Mouse (Mus musculus) heart, postnatal 10 days (tissue): ENCODE results near the gene Actg1. TPM values are rescaled to one million over a fixed set of nuclear protein-coding genes. Genes with fewer than 3 reads are reported as not detected.
"Not testable (repeated sequence)": the region's sequence is repeated elsewhere in the genome, so short reads cannot be mapped to it uniquely, and the experiment has no call there.

Experiments used
- DNase-seq, 2 experiments: peaks; one replicate each; pipeline ENCODE4 v3.0.0; 2021
- intact Hi-C: fragments of 180-260 bp; cut with DNase I; formaldehyde crosslinking; loops from one replicate; pipeline ENCODE4 v1.15.1; 2025
- total RNA-seq, 2 experiments: library from RNA; stranded (reverse); gene quantifications; 2 replicates each; pipeline ENCODE4 v1.2.3; 2021

The Actg1 gene
- total RNA-seq, 2 experiments from 2014 or later, result 691 to 703 TPM

DNA sequence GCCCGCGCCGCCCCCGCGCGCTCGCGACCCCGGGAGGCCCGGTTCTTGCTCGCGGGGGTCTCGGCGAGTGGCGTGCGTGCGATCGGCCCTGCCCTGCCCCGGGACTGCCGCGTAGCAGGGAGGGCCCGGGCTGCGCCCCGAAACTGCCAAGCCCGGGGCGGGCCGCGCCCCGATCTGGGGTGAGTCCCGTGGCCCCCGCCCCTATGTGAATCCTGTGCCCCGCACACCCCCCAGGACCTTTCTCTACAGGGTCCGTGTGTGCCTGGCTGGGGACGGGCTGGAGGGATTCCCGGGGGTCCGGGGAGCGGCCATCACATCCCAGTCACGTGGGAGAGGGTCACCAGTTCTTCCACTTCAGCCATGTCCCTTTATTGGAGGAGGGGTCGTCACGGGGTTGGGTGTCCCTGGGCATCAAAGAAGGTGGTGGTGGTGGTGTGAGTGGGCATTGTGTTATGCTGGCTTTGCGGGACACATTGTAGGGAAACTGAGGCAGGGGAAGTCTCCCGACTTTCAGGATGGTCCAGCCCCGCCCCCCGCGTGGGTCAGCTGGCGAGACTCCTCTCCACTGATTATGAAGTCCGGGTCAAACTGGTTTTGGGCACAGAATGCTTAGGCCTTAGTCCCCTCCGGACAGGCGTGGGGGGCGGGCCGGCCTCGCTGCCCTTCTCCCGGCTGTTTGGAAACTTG is 485 bp upstream of the Actg1 start:
- DNase-seq, result peak; percentile 78 to 83
- intact Hi-C loops, result loop anchor here (2.0 kb wide), 1 partner anchor 116 kb away; the partner anchor contains the start of gene Bahcc1

DNA sequence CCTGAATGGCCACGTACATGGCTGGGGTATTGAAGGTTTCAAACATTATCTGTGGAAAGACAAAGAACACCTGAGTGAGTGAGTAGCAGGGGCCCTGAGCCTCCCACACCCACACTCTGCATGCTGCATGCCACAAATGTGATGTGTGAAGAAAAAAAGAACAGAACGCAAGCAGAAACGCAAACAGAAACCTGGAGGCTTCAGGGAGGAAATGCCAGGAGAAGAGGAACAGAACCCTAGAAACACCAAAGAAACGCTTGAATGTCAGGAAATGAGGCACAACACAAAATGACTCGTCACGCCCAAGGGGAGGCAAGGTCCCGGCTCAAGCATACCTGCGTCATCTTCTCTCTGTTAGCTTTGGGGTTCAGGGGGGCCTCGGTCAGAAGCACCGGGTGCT is 1.0 kb downstream of the Actg1 start:
- peak; percentile 46 to 55 for DNase-seq
- intact Hi-C loops, result no loop called here

DNA sequence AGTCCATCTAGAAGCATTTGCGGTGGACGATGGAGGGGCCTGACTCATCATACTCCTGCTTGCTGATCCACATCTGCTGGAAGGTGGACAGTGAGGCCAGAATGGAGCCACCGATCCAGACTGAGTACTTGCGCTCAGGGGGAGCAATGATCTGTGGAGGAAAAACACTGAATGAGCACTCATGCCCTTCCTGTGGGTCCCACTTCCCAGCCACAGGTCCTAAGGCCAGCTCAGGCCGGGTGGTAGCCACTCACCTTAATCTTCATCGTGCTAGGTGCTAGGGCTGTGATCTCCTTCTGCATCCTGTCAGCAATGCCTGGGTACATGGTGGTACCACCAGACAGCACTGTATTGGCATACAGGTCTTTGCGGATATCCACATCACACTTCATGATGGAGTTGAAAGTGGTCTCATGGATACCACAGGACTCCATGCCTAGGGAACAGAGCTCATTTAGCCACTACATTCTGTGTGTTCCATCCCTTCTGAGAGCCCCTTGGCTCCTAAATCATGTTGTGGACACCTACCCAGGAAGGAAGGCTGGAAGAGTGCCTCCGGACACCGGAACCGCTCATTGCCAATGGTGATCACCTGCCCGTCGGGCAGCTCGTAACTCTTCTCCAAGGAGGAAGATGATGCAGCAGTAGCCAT is 1.8 kb downstream of the Actg1 start:
- peak; percentile 28 to 33 for DNase-seq
- intact Hi-C loops, result not testable (repeated sequence)

DNA sequence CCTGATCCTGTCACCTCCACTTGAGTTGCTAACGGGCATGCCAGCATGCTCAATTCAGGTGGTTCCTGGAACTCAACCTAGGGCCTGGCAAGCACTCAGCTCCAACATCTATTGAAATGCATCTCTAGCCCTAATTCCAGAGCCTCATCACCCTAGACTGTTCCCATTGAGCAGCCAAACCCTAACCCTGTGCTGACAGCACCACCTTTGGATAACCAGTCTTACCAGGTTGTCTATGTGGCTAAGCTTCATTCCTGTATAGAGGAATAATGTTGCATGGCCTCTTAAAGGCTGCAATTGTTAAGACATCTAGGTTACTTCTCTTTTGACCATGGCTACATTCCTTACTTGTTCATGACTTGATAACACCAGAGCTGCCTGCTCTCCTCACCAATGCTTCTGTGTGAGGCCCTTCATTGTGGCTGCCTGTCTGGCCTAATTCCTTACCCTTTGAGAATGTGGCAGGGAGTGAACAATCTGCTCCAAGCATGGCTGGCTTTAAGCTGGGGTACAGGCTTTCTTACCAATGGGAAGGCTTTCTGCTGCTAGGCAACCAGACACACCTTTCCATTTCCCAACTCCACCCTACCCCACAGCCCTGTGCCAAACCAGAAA is 3.2 kb downstream of the Actg1 start:
- intact Hi-C loops, result no loop called here
- peak in 1 of 2 experiments; percentile 43 for DNase-seq

DNA sequence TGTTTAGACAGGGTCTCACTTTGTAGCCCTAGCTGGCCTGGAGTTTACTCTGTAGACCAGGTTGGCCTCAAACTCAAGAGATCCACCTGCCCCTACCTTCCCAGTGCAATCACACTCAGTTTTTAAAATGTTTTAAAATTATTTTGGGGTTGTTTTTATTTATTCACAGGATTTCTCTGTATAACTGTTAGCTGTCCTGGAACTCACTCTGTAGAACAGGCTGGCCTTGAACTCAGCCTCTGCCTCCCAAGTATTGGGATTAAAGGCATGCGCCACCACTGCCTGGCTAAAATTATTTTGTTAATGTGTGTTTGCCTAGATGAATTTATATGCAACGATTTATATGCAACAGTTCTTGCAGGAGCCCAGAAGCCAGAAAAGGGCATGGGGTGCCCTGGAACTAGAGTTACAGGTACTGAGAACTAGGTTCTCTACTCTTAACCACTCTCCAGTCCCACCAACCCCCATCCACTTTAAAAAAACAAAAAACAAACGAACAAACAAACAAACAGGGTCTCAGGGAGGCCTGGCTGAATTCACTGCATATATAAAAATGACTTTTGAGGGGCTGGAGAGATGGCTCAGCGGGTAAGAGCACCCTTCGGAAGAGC is 3.9 kb downstream of the Actg1 start:
- intact Hi-C loops, result no loop called here

DNA sequence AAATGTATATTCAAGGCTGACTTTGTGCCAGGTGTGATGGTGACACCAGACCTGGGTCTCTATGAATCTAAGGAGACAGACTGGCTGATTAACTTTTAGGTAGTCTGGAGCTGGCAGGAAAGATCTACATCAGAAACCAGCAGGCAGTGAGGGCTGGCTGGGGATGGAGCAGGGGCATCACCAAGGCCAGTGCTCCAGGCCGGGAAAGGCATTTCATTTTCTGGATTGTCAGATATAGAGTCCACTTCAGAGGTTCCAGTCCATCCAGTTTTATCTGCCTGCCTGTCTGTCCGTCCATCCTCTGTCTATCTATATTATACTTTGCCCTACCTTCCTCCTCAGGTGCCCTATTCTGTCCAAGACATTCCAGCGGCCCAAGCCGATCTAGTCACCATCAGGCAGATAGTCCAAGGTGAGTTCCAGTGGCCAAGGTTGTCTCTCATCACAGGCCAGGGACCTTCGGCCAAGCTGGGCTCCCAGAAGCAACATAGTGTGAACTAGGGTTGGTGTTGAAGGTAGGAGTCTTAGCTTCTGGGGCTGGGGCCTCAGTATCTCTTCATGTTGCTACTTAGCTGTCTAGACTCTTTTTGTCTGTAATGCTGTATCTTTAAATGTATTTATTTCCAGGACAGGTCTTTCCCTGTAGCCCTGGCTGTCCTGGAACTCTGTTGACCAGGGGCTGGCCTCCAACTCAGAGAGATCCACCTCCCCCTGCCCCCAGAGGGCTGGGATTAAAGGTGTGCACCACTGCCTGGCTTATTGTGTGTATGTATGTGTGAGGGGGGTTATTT is 4.6 kb downstream of the Actg1 start:
- peak; percentile 38 to 61 for DNase-seq
- intact Hi-C loops, result no loop called here

More for the DNA sequence above, 3.9 kb downstream of the Actg1 start:
- DNase-seq, result no peak

DNA sequence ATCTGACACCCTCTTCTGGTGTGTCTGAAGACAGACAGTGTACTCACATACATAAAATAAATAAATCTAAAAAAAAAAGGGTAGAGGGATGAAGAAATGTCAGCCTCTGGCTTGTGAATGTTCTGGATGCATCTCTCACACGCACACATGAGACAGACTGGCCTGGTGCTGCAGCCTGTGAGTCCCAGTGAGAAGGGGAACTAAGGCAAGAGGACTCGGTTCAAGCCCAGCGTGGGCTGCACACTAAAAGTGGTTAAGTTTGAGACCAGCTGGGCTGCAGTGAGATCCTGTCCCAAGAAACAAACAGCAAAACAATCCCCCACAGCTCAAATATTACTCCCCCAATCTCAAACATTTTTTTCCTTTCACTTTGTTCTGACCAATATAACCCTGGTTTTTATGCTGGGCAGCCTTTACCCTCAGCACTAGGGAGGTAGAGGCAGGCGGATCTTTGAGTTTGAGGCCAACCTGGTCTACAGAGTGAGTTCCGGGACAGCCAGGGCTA is 5.6 kb downstream of the Actg1 start:
- intact Hi-C loops, result no loop called here
- no peak for DNase-seq

DNA sequence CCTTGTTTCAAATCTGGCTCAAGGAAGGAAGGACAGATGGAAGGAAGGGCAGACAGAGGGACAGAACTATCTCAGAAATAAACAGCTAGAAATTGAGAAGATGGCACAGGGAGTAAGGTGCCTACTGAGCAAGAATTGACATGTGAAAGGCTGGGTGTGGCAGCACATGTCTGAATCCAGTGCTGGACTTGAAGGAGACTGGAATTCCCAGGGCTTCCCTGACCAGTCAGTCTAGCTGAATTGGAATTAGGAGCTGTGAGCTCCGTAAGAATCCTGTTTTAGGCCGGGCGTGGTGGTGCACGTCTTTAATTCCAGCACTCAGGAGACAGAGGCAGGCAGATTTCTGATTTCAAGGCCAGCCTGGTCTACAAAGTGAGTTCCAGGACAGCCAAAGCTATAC is 6.7 kb downstream of the Actg1 start:
- intact Hi-C loops, result no loop called here
- DNase-seq, result no peak

DNA sequence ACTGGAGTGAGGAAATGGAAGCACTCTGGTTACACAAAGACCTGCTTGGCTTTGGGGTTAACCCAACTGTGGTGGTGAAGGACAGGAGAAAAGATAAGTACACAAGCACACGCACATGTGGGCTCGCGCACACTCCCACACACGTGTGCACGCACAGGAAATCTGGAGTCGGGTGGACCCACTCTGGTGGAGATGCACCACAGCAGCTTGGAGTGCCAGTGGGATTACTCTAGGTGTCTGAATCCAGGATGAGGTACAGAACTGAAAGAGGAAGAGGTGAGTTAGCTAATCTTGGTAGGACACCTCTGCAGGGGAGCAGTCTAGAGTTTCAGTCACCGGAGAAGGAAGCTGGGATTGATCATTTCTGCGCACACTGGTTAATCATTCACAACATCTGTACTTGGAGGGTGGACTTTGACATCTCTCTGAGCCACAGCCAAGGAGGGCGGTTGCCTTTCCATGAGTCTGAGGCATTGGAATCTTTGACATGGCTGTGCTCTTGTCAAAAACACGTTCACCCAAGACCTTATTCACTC is 8.3 kb downstream of the Actg1 start:
- no peak for DNase-seq
- intact Hi-C loops, result no loop called here

DNA sequence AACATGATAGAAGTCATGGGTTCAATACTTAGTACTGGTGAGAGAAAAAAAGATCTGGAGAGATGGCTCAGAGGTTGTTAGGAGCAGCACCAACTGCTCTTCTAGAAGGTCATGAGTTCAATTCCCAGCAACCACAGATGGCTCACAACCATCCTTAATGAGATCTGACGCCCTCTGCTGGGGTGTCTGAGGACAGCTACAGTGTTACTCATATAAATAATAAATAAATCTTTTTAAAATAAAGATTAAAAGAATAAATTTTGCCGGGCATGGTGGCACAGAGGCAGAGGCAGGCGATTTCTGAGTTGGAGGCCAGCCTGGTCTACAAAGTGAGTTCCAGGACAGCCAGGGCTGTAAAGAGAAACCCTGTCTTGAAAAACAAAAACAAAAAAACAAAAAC is 9.6 kb downstream of the Actg1 start:
- intact Hi-C loops, result no loop called here

DNA sequence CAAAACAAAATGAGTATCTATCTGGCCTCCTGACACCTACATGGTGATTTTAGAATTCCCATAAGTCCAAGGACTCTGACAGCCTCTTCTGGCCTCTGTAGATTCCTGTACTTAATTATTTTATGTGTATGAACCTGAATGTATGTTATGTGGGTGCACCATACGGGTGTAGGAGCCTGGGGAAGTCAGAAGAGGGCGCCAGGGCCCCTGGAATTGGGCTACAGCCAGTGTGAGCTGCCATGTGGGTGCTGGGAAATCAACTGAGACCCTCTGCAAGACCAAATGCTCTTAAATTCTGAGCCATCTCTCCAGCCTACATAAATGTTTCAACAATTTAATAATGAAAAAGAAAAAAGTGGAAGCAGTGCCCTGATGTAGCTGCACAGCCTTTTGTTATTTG is 10.9 kb downstream of the Actg1 start:
- intact Hi-C loops, result no loop called here
- DNase-seq, result no peak

More for the DNA sequence above, 9.6 kb downstream of the Actg1 start:
- no peak for DNase-seq

DNA sequence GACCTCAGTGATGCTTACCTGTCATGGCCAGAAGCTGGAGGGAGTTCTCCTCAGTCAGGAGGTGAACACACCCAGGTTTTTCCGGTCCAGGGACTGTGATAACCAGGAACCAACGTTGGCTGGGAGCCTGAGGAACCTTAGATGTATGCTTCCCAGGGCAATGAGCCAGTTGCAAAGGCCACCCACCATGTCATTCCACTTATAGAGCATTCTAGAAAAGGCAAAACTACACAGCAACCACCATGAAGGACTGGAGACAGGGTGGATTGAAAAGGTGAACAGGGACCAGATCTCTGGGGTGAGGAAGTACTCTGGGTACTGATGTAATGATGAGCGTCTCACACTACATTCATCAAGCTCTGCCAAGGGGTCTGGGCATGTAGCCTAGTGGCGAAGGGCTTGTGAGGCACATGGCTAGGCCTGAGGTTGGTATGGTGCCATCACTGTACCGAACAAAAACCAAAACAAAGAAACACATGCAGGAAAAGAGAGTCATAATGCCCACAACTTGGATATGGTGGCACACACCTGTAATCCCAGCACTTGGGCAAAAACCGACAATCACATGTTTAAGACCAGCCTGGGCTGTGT is 12.8 kb downstream of the Actg1 start:
- DNase-seq, result peak in 1 of 2 experiments; percentile 32
- intact Hi-C loops, result no loop called here

DNA sequence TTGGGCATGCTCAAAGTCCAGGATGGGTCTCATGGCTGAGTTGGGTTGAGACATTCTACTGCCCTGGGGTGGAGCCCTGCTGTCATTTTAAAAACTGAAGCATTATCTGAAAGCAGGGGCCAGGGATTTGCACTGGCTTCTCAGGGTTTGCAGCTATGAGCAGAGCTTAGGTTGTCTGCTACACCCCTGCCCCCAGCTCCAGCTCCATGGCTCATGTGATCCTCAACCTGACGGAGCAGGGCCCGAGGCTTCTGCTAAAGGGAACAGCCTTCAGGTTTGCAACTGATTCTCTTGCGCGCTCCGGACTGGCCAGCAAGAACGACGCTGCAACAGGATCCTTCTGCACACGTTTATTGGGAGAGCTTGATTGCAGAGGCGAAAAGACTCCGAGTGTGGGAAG is 28.2 kb downstream of the Actg1 start:
- intact Hi-C loops, result no loop called here
- DNase-seq, result no peak

DNA sequence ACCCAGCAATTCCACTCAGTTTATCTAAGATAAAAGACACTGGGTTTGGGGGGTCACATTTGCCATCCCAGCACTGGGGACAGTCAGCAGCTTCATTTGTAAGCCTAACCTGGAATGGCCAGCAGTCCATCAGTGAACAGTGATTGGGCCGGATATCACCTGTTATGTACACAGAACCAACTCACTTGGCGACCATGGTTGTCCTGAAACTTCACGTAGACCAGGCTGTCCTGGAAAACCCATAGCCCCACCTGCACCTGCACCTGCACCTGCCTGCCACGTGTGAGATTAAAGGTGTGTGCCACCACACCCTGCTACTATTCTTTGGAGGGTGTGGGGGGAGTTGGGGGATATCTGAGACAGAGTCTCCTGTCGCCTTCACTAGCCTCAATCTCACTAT is 29.0 kb downstream of the Actg1 start:
- intact Hi-C loops, result no loop called here

DNA sequence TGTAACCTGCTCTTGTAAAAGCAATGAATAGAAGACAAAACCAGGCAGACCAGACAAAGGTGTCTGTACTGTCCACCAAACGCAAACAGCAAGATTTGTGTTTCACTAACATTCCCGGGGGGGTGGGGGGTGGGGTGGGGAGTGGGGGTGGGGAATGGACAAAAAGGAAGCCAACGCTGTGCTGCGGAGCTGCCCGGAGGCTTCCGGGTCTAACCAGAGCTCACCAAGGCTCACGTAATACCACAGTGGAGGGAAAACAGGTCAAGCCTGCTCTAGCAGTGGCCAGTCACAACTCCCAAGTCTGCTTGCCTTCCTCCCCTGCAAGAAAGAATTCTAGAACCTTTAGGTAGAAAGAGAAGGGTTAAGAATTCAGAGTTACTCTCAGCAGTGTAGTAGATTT is 30.9 kb downstream of the Actg1 start:
- no peak for DNase-seq
- intact Hi-C loops, result no loop called here

More for the DNA sequence above, 29.0 kb downstream of the Actg1 start:
- DNase-seq, result no peak

DNA sequence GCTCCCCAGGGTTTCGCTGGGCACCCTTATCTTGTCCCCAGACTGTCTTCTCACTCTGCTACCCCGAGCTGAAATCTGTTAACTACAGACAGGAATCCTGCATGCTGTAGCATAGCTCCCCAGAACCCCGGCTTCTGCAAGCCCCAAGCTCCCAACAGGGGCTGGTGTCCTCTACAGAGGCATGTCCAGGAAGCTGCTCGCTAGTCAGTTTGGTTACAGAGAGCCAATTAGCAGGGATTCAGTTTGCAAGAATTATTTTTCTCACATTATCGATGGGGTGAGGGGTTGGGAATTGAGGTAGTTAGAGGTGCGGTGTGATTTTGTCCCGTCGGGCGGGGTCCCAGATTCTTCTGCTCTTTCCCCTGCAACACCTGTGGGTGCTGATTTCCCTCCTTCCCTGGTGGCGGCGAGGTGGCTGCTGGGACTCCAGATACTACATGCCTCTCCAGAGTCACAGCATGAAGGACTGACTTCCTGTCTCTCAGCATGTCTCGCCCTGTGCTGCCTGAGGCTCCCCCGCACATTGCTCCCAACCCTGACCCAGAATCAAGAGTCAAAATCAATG is 31.6 kb downstream of the Actg1 start:
- peak; percentile 68 to 69 for DNase-seq
- intact Hi-C loops, result no loop called here

DNA sequence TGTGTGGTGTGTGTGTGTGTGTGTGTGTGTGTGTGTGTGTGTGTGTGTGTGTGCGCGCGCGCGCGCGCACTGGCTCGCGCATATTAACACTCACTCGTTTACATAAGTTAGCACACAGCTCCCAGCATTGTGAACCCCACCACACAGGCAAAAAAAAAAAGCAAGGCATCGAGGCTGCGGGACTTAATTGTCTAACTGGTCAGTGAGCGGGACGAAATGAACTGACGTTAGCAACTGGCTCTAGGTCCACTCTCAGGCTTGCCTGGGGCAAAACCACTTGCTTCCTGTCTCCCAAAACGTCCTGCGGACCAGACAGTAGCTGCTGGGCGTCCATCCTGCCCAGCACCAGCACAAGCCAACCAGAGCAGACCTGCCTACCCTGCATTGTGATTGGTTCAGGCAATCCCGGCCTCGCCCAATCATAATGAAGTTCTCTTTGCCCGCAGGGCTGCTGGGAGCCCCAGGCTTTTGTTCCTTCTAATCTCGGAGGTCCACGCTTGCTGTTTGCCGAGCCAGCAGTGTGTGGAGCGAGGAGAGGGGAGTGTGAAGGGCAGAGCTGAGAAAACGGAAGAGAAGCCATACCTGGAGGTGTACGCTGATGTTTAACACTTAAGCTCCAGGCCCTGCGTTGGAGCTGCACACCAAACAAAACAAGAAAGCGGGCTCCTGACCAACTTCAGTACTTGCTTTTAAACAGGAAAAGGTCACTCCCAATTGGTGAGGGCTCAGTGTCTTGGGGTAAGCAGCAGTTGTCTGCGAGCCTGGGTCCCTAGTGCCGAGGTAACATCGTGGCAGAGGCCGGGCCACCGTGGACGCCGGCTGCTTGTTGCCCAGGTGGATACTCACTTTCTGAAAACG is 32.3 kb downstream of the Actg1 start:
- DNase-seq, result peak; percentile 95 to 96
- intact Hi-C loops, result no loop called here

DNA sequence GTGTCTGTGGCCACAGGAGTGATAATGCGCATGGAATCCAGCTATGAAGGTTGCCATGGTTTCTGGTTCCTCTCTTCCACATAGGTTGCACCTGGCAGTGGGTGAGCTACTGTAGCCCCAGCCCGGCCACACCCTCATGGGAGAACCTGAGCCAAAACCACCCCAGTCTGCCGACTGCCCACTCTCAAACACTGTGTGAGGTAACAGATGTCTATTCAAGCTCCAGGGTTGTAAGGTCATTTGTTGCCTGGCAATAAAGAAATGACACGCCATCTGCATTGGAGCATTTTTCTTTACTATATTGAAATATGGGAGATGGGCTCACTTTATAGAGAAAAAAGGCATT is 33.0 kb downstream of the Actg1 start:
- peak in 1 of 2 experiments; percentile 30 for DNase-seq
- intact Hi-C loops, result no loop called here
